Mouse (Mus musculus) adrenal gland, postnatal 25 days (tissue): ENCODE results near the gene Fgfr2. TPM values are rescaled to one million over a fixed set of nuclear protein-coding genes. Genes with fewer than 3 reads are reported as not detected.
A peak's percentile ranks its signal among the peaks of the same experiment; 100 is the strongest.
"Not testable (repeated sequence)": the region's sequence is repeated elsewhere in the genome, so short reads cannot be mapped to it uniquely, and the experiment has no call there.

ENCODE experiments used
- DNase-seq: peaks from one replicate; pipeline ENCODE4 v3.0.0; 2021; ENCODE audit warnings: mixed read lengths
- total RNA-seq: library from RNA; stranded (reverse); gene quantifications from 2 replicates; pipeline ENCODE4 v1.2.3, GENCODE M21; 2021

Gene Fgfr2
- total RNA-seq, 1 experiment from 2014 or later, result 186 TPM

GRCm38 (mm10) chr7:130533316-130534260 lies 2589.6 kb downstream of the Fgfr2 start:
- DNase-seq, result peak; percentile 90

GRCm38 (mm10) chr7:130531138-130531537 lies 2592.0 kb downstream of the Fgfr2 start:
- DNase-seq, result not testable (repeated sequence)

GRCm38 (mm10) chr7:130527306-130527705 lies 2595.8 kb downstream of the Fgfr2 start:
- no peak for DNase-seq

- no peak for DNase-seq
Observed at GRCm38 (mm10) chr7:130523451-130523850, 2599.7 kb downstream of the Fgfr2 start.

- DNase-seq, result no peak
Observed at GRCm38 (mm10) chr7:130520812-130521422, 2602.2 kb downstream of the Fgfr2 start.

- DNase-seq, result no peak
Observed at GRCm38 (mm10) chr7:130520049-130520425, 2603.1 kb downstream of the Fgfr2 start, which contains the start of gene Ate1. TSS of gene Ate1 (minus strand) at chr7:130520369.

GRCm38 (mm10) chr7:130519096-130520048 lies 2603.8 kb downstream of the Fgfr2 start:
- DNase-seq, result peak; percentile 99

- DNase-seq, result no peak
Observed at GRCm38 (mm10) chr7:130518213-130519095, 2604.7 kb downstream of the Fgfr2 start.

GRCm38 (mm10) chr7:130510243-130510642 lies 2612.9 kb downstream of the Fgfr2 start:
- DNase-seq, result no peak

- no peak for DNase-seq
Observed at GRCm38 (mm10) chr7:130503006-130503405, 2620.1 kb downstream of the Fgfr2 start.

GRCm38 (mm10) chr7:130501499-130501898 lies 2621.7 kb downstream of the Fgfr2 start:
- DNase-seq, result no peak

- DNase-seq, result no peak
Observed at GRCm38 (mm10) chr7:130493346-130493745, 2629.8 kb downstream of the Fgfr2 start.

- DNase-seq, result no peak
Observed at GRCm38 (mm10) chr7:130492026-130492425, 2631.1 kb downstream of the Fgfr2 start.

- DNase-seq, result not testable (repeated sequence)
Observed at GRCm38 (mm10) chr7:130479003-130479402, 2644.1 kb downstream of the Fgfr2 start.

- DNase-seq, result peak; percentile 24
Observed at GRCm38 (mm10) chr7:130475970-130476369, 2647.2 kb downstream of the Fgfr2 start.

- no peak for DNase-seq
Observed at GRCm38 (mm10) chr7:130473881-130474280, 2649.3 kb downstream of the Fgfr2 start.

- DNase-seq, result no peak
Observed at GRCm38 (mm10) chr7:130472683-130473082, 2650.5 kb downstream of the Fgfr2 start.

GRCm38 (mm10) chr7:130471045-130471444 lies 2652.1 kb downstream of the Fgfr2 start:
- no peak for DNase-seq

GRCm38 (mm10) chr7:130455587-130456246 lies 2667.4 kb downstream of the Fgfr2 start:
- DNase-seq, result no peak

- DNase-seq, result no peak
Observed at GRCm38 (mm10) chr7:130454226-130454625, 2668.9 kb downstream of the Fgfr2 start.

- DNase-seq, result no peak
Observed at GRCm38 (mm10) chr7:130435776-130436175, 2687.4 kb downstream of the Fgfr2 start.
